Mouse (Mus musculus): ENCODE results near the gene Vps8.
"Not testable (repeated sequence)": the region's sequence is repeated elsewhere in the genome, so short reads cannot be mapped to it uniquely, and the experiment has no call there.

The Vps8 gene

GRCm38 (mm10) chr16:21634460-21634859, 211.5 kb downstream of the Vps8 start:
- DNase-seq = no peak

- DNase-seq = no peak
Observed at GRCm38 (mm10) chr16:21636156-21636853, 213.4 kb downstream of the Vps8 start.

- DNase-seq = no peak
Observed at GRCm38 (mm10) chr16:21637201-21637819, 214.4 kb downstream of the Vps8 start.

GRCm38 (mm10) chr16:21640766-21641499, 218.0 kb downstream of the Vps8 start:
- DNase-seq = no peak

- no peak for DNase-seq
Observed at GRCm38 (mm10) chr16:21641944-21642343, 219.0 kb downstream of the Vps8 start.

- no peak for DNase-seq
Observed at GRCm38 (mm10) chr16:21642906-21643305, 220.0 kb downstream of the Vps8 start.

- DNase-seq = no peak
Observed at GRCm38 (mm10) chr16:21643621-21644041, 220.7 kb downstream of the Vps8 start.

- peak; percentile 41 for DNase-seq
Observed at GRCm38 (mm10) chr16:21644066-21644561, 221.2 kb downstream of the Vps8 start.

- peak; percentile 4 for DNase-seq
Observed at GRCm38 (mm10) chr16:21644574-21644973, 221.7 kb downstream of the Vps8 start.

- no peak for DNase-seq
Observed at GRCm38 (mm10) chr16:21645915-21646314, 223.0 kb downstream of the Vps8 start.

GRCm38 (mm10) chr16:21646496-21646895, 223.6 kb downstream of the Vps8 start:
- DNase-seq = no peak

GRCm38 (mm10) chr16:21648800-21649199, 225.9 kb downstream of the Vps8 start:
- no peak for DNase-seq

- DNase-seq = no peak
Observed at GRCm38 (mm10) chr16:21650289-21650688, 227.4 kb downstream of the Vps8 start.

GRCm38 (mm10) chr16:21651161-21651560, 228.2 kb downstream of the Vps8 start:
- DNase-seq = no peak

GRCm38 (mm10) chr16:21653151-21653550, 230.2 kb downstream of the Vps8 start:
- DNase-seq = no peak

- DNase-seq = no peak
Observed at GRCm38 (mm10) chr16:21654384-21654783, 231.5 kb downstream of the Vps8 start.

- no peak for DNase-seq
Observed at GRCm38 (mm10) chr16:21655291-21655690, 232.4 kb downstream of the Vps8 start.

- DNase-seq = no peak
Observed at GRCm38 (mm10) chr16:21655961-21656360, 233.0 kb downstream of the Vps8 start.

GRCm38 (mm10) chr16:21664633-21665363, 241.9 kb downstream of the Vps8 start:
- no peak for DNase-seq

GRCm38 (mm10) chr16:21665423-21665986, 242.6 kb downstream of the Vps8 start:
- no peak for DNase-seq

- DNase-seq = no peak
Observed at GRCm38 (mm10) chr16:21671878-21672277, 249.0 kb downstream of the Vps8 start.

GRCm38 (mm10) chr16:21673046-21673445, 250.1 kb downstream of the Vps8 start:
- not testable (repeated sequence) for DNase-seq

- DNase-seq = not testable (repeated sequence)
Observed at GRCm38 (mm10) chr16:21673651-21674050, 250.7 kb downstream of the Vps8 start.
